Mouse (Mus musculus) adrenal gland, postnatal 36 days (tissue): Measurements from ENCODE around the gene Kcnn1. TPM values are rescaled to one million over a fixed set of nuclear protein-coding genes. Genes with fewer than 3 reads are reported as not detected.
"Not testable (repeated sequence)": the region's sequence is repeated elsewhere in the genome, so short reads cannot be mapped to it uniquely, and the experiment has no call there.

Experiments used
- DNase-seq, 2 experiments: peaks; one replicate each; pipeline ENCODE4 v3.0.0; 2021; ENCODE audit warnings: mixed read lengths in 1 of 2
- total RNA-seq, 2 experiments: library from RNA; stranded (reverse); gene quantifications; 2 replicates each; pipeline ENCODE4 v1.2.3; 2021

The Kcnn1 gene
- total RNA-seq, 2 experiments from 2014 or later = 2.3 to 4.0 TPM

DNA sequence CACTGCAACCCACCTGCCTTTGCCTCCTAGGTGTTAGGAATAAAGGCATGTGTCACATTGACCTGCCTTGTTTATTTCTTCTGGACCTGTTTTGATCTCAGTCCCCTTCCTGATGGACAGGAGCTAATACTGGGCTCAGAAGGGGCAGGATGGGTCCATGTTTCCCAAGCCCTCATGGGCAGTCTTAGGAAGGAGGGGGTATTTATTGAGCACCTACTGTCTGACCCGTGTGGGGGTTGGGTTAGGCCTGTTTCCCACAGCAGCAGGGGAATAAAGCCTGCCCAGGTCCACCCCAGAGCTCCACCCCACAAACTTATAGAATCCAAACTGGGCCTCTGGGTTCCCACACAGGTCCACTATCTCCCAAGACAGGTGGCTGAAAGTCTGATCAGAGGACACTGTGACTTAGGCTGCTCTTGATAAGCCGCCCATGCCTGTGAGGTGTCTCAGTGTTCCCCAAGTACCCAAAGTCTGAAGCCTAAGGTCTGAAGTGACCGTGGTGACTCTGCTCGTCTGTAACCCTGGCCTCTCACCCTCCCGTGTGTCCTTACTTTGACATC is 19.8 kb downstream of the Kcnn1 start:
- DNase-seq = no peak

DNA sequence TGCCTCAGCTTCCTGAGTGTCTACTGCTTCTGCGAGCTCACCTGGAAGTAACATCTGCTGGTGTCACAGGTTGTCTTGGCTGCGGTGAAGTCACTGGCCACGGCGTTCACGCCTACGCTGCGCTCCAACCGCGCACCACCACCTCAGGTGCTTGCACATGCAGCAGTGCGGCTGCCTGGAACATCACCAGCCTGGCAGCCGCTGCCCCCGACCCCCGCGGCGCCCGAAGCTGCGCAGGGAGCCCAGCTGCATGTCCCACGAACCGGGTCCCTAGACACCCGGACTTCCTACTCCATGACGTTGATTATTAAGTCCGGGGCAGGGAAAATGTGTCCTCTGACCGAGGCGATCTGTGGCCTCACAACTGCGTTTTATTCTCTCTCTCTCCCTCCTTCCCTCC is 20.6 kb downstream of the Kcnn1 start:
- no peak for DNase-seq

GRCm38 (mm10) chr8:70841147-70842072 is 21.6 kb downstream of the Kcnn1 start:
- peak; percentile 90 to 92 for DNase-seq

DNA sequence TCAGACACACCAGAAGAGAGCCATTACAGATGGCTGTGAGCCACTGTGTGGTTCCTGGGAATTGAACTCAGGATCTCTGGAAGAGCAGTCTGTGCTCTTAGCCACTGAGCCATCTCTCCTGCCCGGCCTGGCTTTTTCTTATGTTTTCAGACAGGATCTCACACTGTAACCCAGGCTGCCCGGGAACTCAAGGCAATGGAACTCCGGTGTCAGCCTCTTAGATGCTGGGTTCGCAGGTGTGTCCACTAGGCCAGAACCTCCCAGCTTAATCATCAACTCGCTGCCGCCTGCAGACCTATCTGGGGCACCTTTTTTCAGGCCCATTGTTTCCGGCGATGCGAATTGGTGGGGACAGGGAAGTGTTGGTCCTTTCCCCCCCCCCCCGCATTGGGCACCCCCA is 22.5 kb downstream of the Kcnn1 start:
- DNase-seq = no peak

DNA sequence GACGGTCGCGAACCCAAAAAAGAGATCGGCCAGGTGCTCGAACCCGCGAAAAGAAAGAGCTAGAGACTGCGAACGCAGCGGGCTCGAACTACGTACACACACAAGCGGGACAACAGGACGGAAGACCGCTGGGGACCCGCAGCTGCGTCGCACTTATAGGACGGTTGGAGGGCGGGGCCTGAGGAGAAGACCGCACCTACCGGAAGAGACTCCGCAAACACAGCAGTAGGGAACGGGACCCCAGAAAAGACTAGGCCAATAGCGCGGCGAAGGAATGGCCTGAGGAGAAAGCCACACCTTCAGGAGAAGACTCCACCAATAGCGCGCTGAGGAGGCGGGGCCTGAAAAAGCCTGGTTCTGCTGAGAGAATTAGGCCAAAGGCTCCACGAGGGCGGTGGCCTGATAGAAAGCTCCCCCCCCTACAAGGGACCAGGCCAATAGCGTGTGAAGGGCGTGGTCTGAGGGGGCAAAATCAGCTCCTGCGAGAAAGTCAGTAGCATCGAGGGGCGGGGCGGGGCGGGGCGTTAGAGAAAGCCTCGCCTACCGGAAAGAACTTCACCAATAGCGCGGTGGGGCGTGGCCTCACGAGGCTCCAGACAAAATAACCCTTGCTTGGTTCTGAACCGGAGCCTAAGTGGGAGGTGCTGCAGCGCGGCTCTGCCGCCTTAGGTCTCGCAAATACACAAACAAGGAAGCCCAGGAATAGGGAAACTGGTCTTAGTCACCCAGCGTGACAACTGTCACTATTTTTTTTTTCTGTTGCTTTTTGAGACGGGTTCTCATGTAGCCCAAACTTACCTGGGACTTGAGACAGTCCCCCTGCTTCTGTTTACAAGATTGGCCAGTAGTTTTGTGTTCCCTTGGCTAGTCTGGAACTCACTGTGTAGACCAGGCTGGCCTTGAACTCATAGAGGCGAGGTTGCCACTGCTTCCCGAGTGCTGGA is 23.4 kb downstream of the Kcnn1 start, which contains the start of gene Arrdc2:
Arrdc2 (minus strand) TSS at position 313 of the 944 bp plus-strand sequence.
- DNase-seq = peak; percentile 99

GRCm38 (mm10) chr8:70838654-70839407 is 24.2 kb downstream of the Kcnn1 start:
- peak in 1 of 2 experiments; percentile 35 for DNase-seq

DNA sequence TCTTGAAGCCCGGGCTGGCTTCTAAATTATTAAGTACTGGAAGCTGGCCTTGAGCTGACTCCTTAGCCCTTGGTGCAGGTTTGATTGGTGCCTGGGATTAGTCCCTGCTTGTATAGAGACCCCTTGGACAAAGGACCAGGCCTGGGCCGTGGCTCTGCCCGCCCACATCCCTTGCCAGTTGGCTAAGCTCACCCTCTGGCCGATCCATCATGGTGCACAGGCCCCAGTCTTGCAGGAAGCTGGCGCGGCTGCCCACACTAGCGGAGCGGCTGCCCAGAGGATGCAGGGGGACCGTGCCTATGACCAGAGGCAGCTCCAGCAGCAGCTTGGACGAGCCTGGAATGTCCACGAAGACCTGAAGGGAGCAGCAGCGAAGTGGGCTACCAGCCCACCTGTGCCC is 26.4 kb downstream of the Kcnn1 start:
- DNase-seq = no peak

GRCm38 (mm10) chr8:70834071-70834470 is 29.0 kb downstream of the Kcnn1 start:
- no peak for DNase-seq

- DNase-seq = peak; percentile 76 to 88
Measured at GRCm38 (mm10) chr8:70833520-70833919, 29.5 kb downstream of the Kcnn1 start.

- peak; percentile 16 to 54 for DNase-seq
Measured at GRCm38 (mm10) chr8:70833018-70833482, 30.0 kb downstream of the Kcnn1 start.

DNA sequence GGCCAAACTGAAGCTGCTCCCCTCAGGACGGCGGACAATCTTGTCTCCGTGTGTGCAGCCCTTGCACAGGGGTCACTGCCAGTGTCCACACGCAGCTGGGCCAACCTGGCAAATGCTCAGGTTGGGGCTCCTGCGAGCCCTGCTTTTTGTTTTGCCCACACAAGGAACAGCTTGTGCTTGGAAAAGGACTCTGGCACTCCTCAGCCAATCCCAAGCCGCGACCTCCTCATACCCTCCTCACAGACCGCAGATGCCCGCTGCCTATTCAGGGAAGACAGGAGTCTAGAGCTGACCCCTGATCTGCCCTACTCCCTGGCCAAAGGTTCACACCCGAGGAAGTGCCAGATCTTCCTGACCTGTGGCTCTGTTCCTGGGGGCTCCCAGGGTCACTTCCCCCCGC is 30.7 kb downstream of the Kcnn1 start:
- no peak for DNase-seq

- DNase-seq = no peak
Measured at GRCm38 (mm10) chr8:70831517-70831916, 31.5 kb downstream of the Kcnn1 start.

- DNase-seq = no peak
Measured at GRCm38 (mm10) chr8:70827796-70828195, 35.3 kb downstream of the Kcnn1 start.

DNA sequence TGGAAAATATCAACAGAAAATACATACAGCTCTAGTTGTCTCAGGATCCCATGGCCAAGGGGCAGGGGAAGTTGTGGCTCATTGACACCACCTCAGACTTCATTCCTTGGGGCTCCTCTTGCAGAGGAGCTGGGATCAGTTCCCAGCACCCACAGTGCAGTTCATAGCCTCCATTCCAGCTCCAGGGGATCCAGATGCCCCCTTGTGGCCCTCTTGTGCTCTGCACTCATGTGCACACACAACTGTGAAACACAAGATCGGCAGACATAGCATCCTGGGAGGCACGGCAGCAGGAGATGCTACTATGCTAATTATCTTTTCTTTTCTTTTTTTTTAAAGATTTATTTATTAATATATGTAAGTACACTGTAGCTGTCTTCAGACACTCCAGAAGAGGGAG is 36.0 kb downstream of the Kcnn1 start:
- DNase-seq = no peak

DNA sequence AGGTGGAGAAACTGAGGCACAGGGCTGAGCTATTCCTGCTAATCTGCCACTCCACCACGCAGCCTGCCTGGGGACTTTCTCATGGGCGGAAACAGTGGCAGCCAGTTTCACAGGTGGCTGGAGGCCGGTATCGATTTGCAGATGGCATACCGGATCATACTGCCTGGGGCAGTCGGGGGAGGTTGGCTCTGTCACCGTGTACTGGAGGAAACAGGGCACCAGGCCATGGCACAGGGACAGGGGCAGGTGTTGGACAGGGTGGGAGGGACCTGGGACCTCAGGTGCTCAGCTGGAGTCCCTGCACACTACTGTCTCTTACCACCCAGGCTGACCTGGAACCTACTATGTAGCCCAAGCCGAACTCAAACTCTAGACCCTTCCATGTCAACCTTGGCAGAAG is 37.2 kb downstream of the Kcnn1 start:
- no peak for DNase-seq

DNA sequence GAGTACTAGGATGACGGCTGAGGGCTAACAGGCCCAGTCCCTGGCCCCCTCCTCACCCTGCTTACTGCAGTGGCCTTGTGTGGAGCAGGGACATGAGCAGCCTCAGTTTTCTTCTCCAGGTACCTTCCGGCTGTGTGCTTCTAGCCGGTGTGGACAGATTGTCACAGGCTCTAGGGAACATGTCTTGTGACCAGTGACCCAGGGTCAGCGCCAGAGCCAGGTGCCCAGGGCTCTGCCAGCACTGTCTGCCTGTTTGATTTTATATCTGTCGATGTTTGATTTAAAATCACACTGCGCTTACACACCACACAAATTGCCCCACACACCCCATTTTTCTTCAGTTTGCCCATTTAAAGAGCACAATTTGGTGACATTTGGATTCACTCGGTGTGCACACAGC is 39.3 kb downstream of the Kcnn1 start:
- DNase-seq = no peak

GRCm38 (mm10) chr8:70822594-70822993 is 40.5 kb downstream of the Kcnn1 start:
- not testable (repeated sequence) for DNase-seq

GRCm38 (mm10) chr8:70821992-70822391 is 41.1 kb downstream of the Kcnn1 start:
- DNase-seq = no peak

DNA sequence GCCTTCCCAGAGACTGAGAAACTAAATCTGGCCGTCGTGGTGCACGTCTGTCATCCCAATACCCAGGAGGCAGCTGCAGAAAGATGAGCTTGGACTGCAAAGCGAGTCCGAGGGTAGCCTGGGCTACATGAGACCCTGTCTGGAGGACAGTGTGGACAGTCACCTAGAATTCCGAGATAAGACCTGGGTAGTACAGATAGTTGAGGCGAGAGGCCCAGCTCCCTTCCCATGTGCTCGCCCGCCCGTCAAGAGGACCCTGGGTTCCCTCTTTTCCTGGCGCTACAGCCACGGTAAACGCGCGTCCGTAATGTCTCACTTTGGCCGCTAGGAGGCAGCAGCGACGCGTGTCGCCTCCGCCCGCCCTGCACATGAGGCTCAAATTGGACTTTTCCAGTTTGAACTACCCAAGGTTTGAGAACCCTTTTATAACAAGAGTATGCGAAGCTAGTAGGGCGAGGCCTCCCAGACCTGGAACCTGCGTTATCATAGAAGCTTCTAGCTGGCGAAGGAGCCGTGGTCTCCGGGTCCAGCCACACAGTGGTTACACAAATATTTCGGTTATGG is 41.6 kb downstream of the Kcnn1 start:
- DNase-seq = peak; percentile 70 to 80

GRCm38 (mm10) chr8:70820101-70820935 is 42.7 kb downstream of the Kcnn1 start:
- peak; percentile 49 to 66 for DNase-seq
